Mouse (Mus musculus) MEL-GATA-1-ER (cell line): ENCODE results near the gene Gm21985.
"Not testable (repeated sequence)": the region's sequence is repeated elsewhere in the genome, so short reads cannot be mapped to it uniquely, and the experiment has no call there.

ENCODE experiments used
- DNase-seq: peaks from one replicate; pipeline ENCODE4 v3.0.0-alpha.2; 2012; ENCODE audit warnings: low read depth; ENCODE audit errors: extremely low read depth

Gm21985 gene

GRCm38 (mm10) chr2:112391346-112392000, 125.4 kb downstream of the Gm21985 start:
- no peak for DNase-seq

GRCm38 (mm10) chr2:112392689-112393088, 126.6 kb downstream of the Gm21985 start:
- peak; percentile 47 for DNase-seq

GRCm38 (mm10) chr2:112393958-112394357, 127.8 kb downstream of the Gm21985 start:
- no peak for DNase-seq

GRCm38 (mm10) chr2:112396649-112397048, 130.5 kb downstream of the Gm21985 start:
- DNase-seq: peak; percentile 48

GRCm38 (mm10) chr2:112407030-112407429, 140.9 kb downstream of the Gm21985 start:
- no peak for DNase-seq

- DNase-seq: no peak
Observed at GRCm38 (mm10) chr2:112425308-112425707, 159.2 kb downstream of the Gm21985 start.

- not testable (repeated sequence) for DNase-seq
Observed at GRCm38 (mm10) chr2:112428534-112428933, 162.4 kb downstream of the Gm21985 start.

- no peak for DNase-seq
Observed at GRCm38 (mm10) chr2:112429665-112430064, 163.6 kb downstream of the Gm21985 start.

GRCm38 (mm10) chr2:112430403-112430802, 164.3 kb downstream of the Gm21985 start:
- no peak for DNase-seq

- DNase-seq: no peak
Observed at GRCm38 (mm10) chr2:112432523-112432922, 166.4 kb downstream of the Gm21985 start.

- peak; percentile 36 for DNase-seq
Observed at GRCm38 (mm10) chr2:112433359-112433758, 167.2 kb downstream of the Gm21985 start.

GRCm38 (mm10) chr2:112436292-112436691, 170.2 kb downstream of the Gm21985 start:
- DNase-seq: no peak

- DNase-seq: no peak
Observed at GRCm38 (mm10) chr2:112437589-112437988, 171.5 kb downstream of the Gm21985 start.

GRCm38 (mm10) chr2:112443491-112443890, 177.4 kb downstream of the Gm21985 start:
- no peak for DNase-seq

- DNase-seq: no peak
Observed at GRCm38 (mm10) chr2:112445511-112445910, 179.4 kb downstream of the Gm21985 start.

- not testable (repeated sequence) for DNase-seq
Observed at GRCm38 (mm10) chr2:112448046-112448445, 181.9 kb downstream of the Gm21985 start.

GRCm38 (mm10) chr2:112448510-112449059, 182.5 kb downstream of the Gm21985 start:
- DNase-seq: no peak

- DNase-seq: no peak
Observed at GRCm38 (mm10) chr2:112449597-112450296, 183.6 kb downstream of the Gm21985 start.

- DNase-seq: not testable (repeated sequence)
Observed at GRCm38 (mm10) chr2:112452513-112452912, 186.4 kb downstream of the Gm21985 start.

GRCm38 (mm10) chr2:112454125-112454861, 188.2 kb downstream of the Gm21985 start:
- no peak for DNase-seq

- DNase-seq: peak; percentile 83
Observed at GRCm38 (mm10) chr2:112454862-112455564, 188.9 kb downstream of the Gm21985 start, which contains the start of gene Emc7. Gene Emc7 (plus strand): TSS chr2:112454997.
